Mouse (Mus musculus): ENCODE measurements around the gene Zfp639. TPM values are rescaled to one million over a fixed set of nuclear protein-coding genes. Genes with fewer than 3 reads are reported as not detected.
A peak's percentile ranks its signal among the peaks of the same experiment; 100 is the strongest.

Gene Zfp639
- 40.7 and 42.2 TPM in 2 replicates for polyA plus RNA-seq (2015; fragmentation: Nextera tagmentation; extraction: Ambion mirVana)

GRCm38 (mm10) chr3:32509496-32510374, at the start of gene Zfp639:
Zfp639 (plus strand) TSS chr3:32510259.
- H3K36me3 ChIP-seq: peaks cover 8% of the 10 kb centered on the region
- H3K9me3 ChIP-seq: no peaks in the 10 kb centered on the region
- H3K27ac ChIP-seq: peak within 1 kb of the TSS; percentile 44; the same call in 1 of the 2 replicates
- H3K9ac ChIP-seq: peak within 1 kb of the TSS; percentile 93
- peaks cover 25% of the 10 kb centered on the region for H3K4me1 ChIP-seq
- peak within 1 kb of the TSS; percentile 72 for H3K4me2 ChIP-seq (replicated peaks)
- 8% methylated on average over 24 of the region's 24 CpGs for WGBS
- H3K4me3 ChIP-seq: peak within 1 kb of the TSS; percentile 82
- ATAC-seq (ENCODE audit: low FRiP score, low read depth): peak; percentile 2
- H3K27me3 ChIP-seq: no peaks in the 10 kb centered on the region

- H3K9me3 ChIP-seq: no peaks in the 10 kb centered on the region
- H3K4me2 ChIP-seq (replicated peaks): no peak overlapping the region
- no peak for ATAC-seq (ENCODE audit: low FRiP score, low read depth)
- no peak overlapping the region for H3K9ac ChIP-seq
- peaks cover 28% of the 10 kb centered on the region for H3K4me1 ChIP-seq
- H3K36me3 ChIP-seq: peaks cover 30% of the 10 kb centered on the region
- H3K27ac ChIP-seq: no peak overlapping the region
- WGBS: 88% methylated on average over 4 of the region's 4 CpGs
- no peak overlapping the region for H3K4me3 ChIP-seq
- no peaks in the 10 kb centered on the region for H3K27me3 ChIP-seq
Measured at GRCm38 (mm10) chr3:32467321-32467720, 42.7 kb upstream of the Zfp639 start.

GRCm38 (mm10) chr3:32468411-32468810, 41.6 kb upstream of the Zfp639 start:
- Histone ChIP-seq H3K36me3 (peaks cover 19% of the 10 kb centered on the region), H3K27me3 (no peaks in the 10 kb centered on the region), H3K9me3 (no peaks in the 10 kb centered on the region), H3K9ac (no peak overlapping the region), H3K4me2 (replicated peaks) (no peak overlapping the region), H3K4me3 (no peak overlapping the region), H3K27ac (no peak overlapping the region), H3K4me1 (peaks cover 34% of the 10 kb centered on the region)
- 74% methylated on average over 4 of the region's 4 CpGs for WGBS
- no peak for ATAC-seq (ENCODE audit: low FRiP score, low read depth)

- Histone ChIP-seq H3K27ac (no peak overlapping the region), H3K4me3 (no peak overlapping the region), H3K4me1 (peaks cover 34% of the 10 kb centered on the region)
Measured at GRCm38 (mm10) chr3:32470449-32470848, 39.6 kb upstream of the Zfp639 start.

GRCm38 (mm10) chr3:32471098-32471497, 39.0 kb upstream of the Zfp639 start:
- Histone ChIP-seq H3K27ac (peak overlapping the region; percentile 55; the same call in 1 of the 2 replicates), H3K9me3 (no peaks in the 10 kb centered on the region), H3K36me3 (0 out of 2 replicates have a peak, but pooled peaks cover 12% of the 10 kb centered on the region), H3K4me3 (no peak overlapping the region), H3K27me3 (no peaks in the 10 kb centered on the region), H3K4me2 (replicated peaks) (no peak overlapping the region), H3K9ac (no peak overlapping the region), H3K4me1 (peaks cover 34% of the 10 kb centered on the region)
- peak; percentile 42; the same call in 1 of the 2 replicates for ATAC-seq (ENCODE audit: low FRiP score, low read depth)
- WGBS: 32% methylated on average over 6 of the region's 6 CpGs

More at GRCm38 (mm10) chr3:32470449-32470848, 39.6 kb upstream of the Zfp639 start:
- Histone ChIP-seq H3K9me3 (no peaks in the 10 kb centered on the region), H3K27me3 (no peaks in the 10 kb centered on the region), H3K4me2 (replicated peaks) (no peak overlapping the region), H3K36me3 (0 out of 2 replicates have a peak, but pooled peaks cover 13% of the 10 kb centered on the region), H3K9ac (no peak overlapping the region)
- whole genome bisulfite sequencing: 68% methylated on average over 7 of the region's 7 CpGs
- ATAC-seq (ENCODE audit: low FRiP score, low read depth): no peak

GRCm38 (mm10) chr3:32472191-32472900, 37.7 kb upstream of the Zfp639 start:
- 64% methylated on average over 14 of the region's 14 CpGs for WGBS
- H3K27me3 ChIP-seq: no peaks in the 10 kb centered on the region

GRCm38 (mm10) chr3:32473184-32473583, 36.9 kb upstream of the Zfp639 start:
- 85% methylated on average over 10 of the region's 10 CpGs for WGBS
- Histone ChIP-seq H3K27me3 (no peaks in the 10 kb centered on the region), H3K9me3 (no peaks in the 10 kb centered on the region), H3K9ac (no peak overlapping the region), H3K4me1 (peaks cover 34% of the 10 kb centered on the region), H3K36me3 (no peaks in the 10 kb centered on the region), H3K27ac (no peak overlapping the region), H3K4me3 (no peak overlapping the region), H3K4me2 (replicated peaks) (no peak overlapping the region)
- no peak for ATAC-seq (ENCODE audit: low FRiP score, low read depth)

More at GRCm38 (mm10) chr3:32472191-32472900, 37.7 kb upstream of the Zfp639 start:
- ATAC-seq (ENCODE audit: low FRiP score, low read depth): no peak
- Histone ChIP-seq H3K9ac (no peak overlapping the region), H3K4me2 (replicated peaks) (0 out of 2 replicates have a peak overlapping the region, but pooled peaks have one; percentile 12), H3K9me3 (no peaks in the 10 kb centered on the region), H3K36me3 (0 out of 2 replicates have a peak, but pooled peaks cover under 1% of the 10 kb centered on the region), H3K27ac (no peak overlapping the region), H3K4me1 (peaks cover 34% of the 10 kb centered on the region), H3K4me3 (no peak overlapping the region)

GRCm38 (mm10) chr3:32479961-32480360, 30.1 kb upstream of the Zfp639 start:
- no peaks in the 10 kb centered on the region for H3K27me3 ChIP-seq
- 88% methylated on average over 7 of the region's 7 CpGs for WGBS

GRCm38 (mm10) chr3:32483035-32483434, 27.0 kb upstream of the Zfp639 start:
- Histone ChIP-seq H3K36me3 (no peaks in the 10 kb centered on the region), H3K27me3 (no peaks in the 10 kb centered on the region), H3K9me3 (no peaks in the 10 kb centered on the region), H3K27ac (no peak overlapping the region), H3K4me2 (replicated peaks) (no peak overlapping the region), H3K4me3 (no peak overlapping the region), H3K9ac (no peak overlapping the region), H3K4me1 (no peaks in the 10 kb centered on the region)
- WGBS: 77% methylated on average over 3 of the region's 3 CpGs
- no peak for ATAC-seq (ENCODE audit: low FRiP score, low read depth)

More at GRCm38 (mm10) chr3:32479961-32480360, 30.1 kb upstream of the Zfp639 start:
- Histone ChIP-seq H3K4me3 (no peak overlapping the region), H3K9ac (no peak overlapping the region), H3K27ac (no peak overlapping the region), H3K9me3 (no peaks in the 10 kb centered on the region), H3K36me3 (no peaks in the 10 kb centered on the region), H3K4me2 (replicated peaks) (no peak overlapping the region), H3K4me1 (no peaks in the 10 kb centered on the region)
- ATAC-seq (ENCODE audit: low FRiP score, low read depth): no peak

- Histone ChIP-seq H3K27ac (no peak overlapping the region), H3K4me3 (no peak overlapping the region), H3K9ac (no peak overlapping the region), H3K4me2 (replicated peaks) (no peak overlapping the region), H3K9me3 (no peaks in the 10 kb centered on the region), H3K27me3 (no peaks in the 10 kb centered on the region), H3K4me1 (no peaks in the 10 kb centered on the region), H3K36me3 (no peaks in the 10 kb centered on the region)
- ATAC-seq (ENCODE audit: low FRiP score, low read depth): no peak
- 67% methylated on average over 4 of the region's 4 CpGs for WGBS
Measured at GRCm38 (mm10) chr3:32486543-32486942, 23.5 kb upstream of the Zfp639 start.

- H3K4me2 ChIP-seq (replicated peaks): no peak overlapping the region
- no peaks in the 10 kb centered on the region for H3K9me3 ChIP-seq
- no peaks in the 10 kb centered on the region for H3K27me3 ChIP-seq
- H3K4me1 ChIP-seq: no peaks in the 10 kb centered on the region
- no peak overlapping the region for H3K4me3 ChIP-seq
- H3K36me3 ChIP-seq: no peaks in the 10 kb centered on the region
- 75% methylated on average over 6 of the region's 6 CpGs for WGBS
- H3K9ac ChIP-seq: no peak overlapping the region
- ATAC-seq (ENCODE audit: low FRiP score, low read depth): no peak
- H3K27ac ChIP-seq: no peak overlapping the region
Measured at GRCm38 (mm10) chr3:32488172-32488571, 21.9 kb upstream of the Zfp639 start.
